Mouse (Mus musculus) myocyte (in vitro differentiated cells): ENCODE results near the gene Ercc5.

Source experiments
- E2F4 ChIP-seq: IDR thresholded peaks from one replicate; pipeline ENCODE4 v1.6.1; 2011; ENCODE audit warnings: mild to moderate bottlenecking, control low read depth, moderate library complexity; ENCODE audit not compliant: insufficient read depth
- MYOG ChIP-seq, 3 experiments: IDR thresholded peaks; one replicate each; pipeline ENCODE4 v1.6.1; 2011; ENCODE audit warnings: control low read depth in 2 of 3, low read depth in 2 of 3, mild to moderate bottlenecking in 2 of 3; ENCODE audit not compliant: insufficient read length in 2 of 3, control insufficient read depth in 1 of 3, insufficient read depth in 1 of 3
- POLR2A ChIP-seq: IDR thresholded peaks from one replicate; pipeline ENCODE4 v1.6.1; 2011; ENCODE audit warnings: low read depth, mild to moderate bottlenecking, control low read depth, moderate library complexity; ENCODE audit not compliant: insufficient read length
- POLR2AphosphoS2 ChIP-seq: IDR thresholded peaks from one replicate; pipeline ENCODE4 v1.6.1; 2011; ENCODE audit warnings: low read depth, control low read depth; ENCODE audit not compliant: insufficient read length
- REST ChIP-seq: IDR thresholded peaks from one replicate; pipeline ENCODE4 v1.6.1; 2011; ENCODE audit warnings: mild to moderate bottlenecking, control low read depth, moderate library complexity; ENCODE audit not compliant: insufficient read depth, insufficient read length
- TCF12 ChIP-seq: IDR thresholded peaks from one replicate; pipeline ENCODE4 v1.6.1; 2011; ENCODE audit warnings: mild to moderate bottlenecking, control low read depth; ENCODE audit not compliant: poor library complexity, insufficient read depth, severe bottlenecking

- TF ChIP-seq POLR2A (no peak), TCF12 (no peak), REST (no peak), POLR2AphosphoS2 (no peak), MYOG (IDR thresholded peaks at IDR 0.05; ENCODE audit: control insufficient read depth in 1 of 3, insufficient read depth in 1 of 3, insufficient read length in 2 of 3, low read depth in 2 of 3) (no peak), E2F4 (no peak)
Measured at GRCm38 (mm10) chr1:44202876-44203275, 55.3 kb downstream of the Ercc5 start.
